Mouse (Mus musculus) limb, embryonic 14.5 days (tissue): ENCODE results near the gene Ski. TPM values are rescaled to one million over a fixed set of nuclear protein-coding genes. Genes with fewer than 3 reads are reported as not detected.

ENCODE experiments used
- ATAC-seq: fragments of 200-750 bp; cut with Nextera tagmentation; 2 replicates; pipeline ENCODE4 v1.8.0; 2017; ENCODE audit warnings: low read depth, moderate number of reproducible peaks, moderate TSS enrichment; ENCODE audit not compliant: low FRiP score
- DNase-seq: peaks from one replicate; pipeline ENCODE4 v3.0.0-alpha.2; 2015; ENCODE audit warnings: low spot score
- H3K27ac ChIP-seq: fragments of 300-500 bp; sonication (generic); replicated peaks from 2 replicates; pipeline ENCODE4 v1.5.1; 2014; ENCODE audit warnings: low read depth, mild to moderate bottlenecking, low read length, moderate library complexity, mixed read lengths
- H3K27me3 ChIP-seq: fragments of 300-500 bp; sonication (generic); 2 replicates; pipeline ENCODE4 v1.6.1; 2014; ENCODE audit warnings: low read length, mixed read lengths; ENCODE audit not compliant: control insufficient read depth, insufficient read depth
- H3K36me3 ChIP-seq: fragments of 300-500 bp; sonication (generic); 2 replicates; pipeline ENCODE4 v1.6.1; 2014; ENCODE audit warnings: mild to moderate bottlenecking, low read length, moderate library complexity, mixed read lengths; ENCODE audit not compliant: control insufficient read depth, insufficient read depth
- H3K4me1 ChIP-seq: fragments of 300-500 bp; sonication (generic); 2 replicates; pipeline ENCODE4 v1.6.1; 2014; ENCODE audit warnings: antibody characterized with exemption, low read length, mixed read lengths; ENCODE audit not compliant: control insufficient read depth, insufficient read depth
- H3K4me2 ChIP-seq: fragments of 300-500 bp; sonication (generic); replicated peaks from 2 replicates; pipeline ENCODE4 v1.6.1; 2014; ENCODE audit warnings: low read depth, mild to moderate bottlenecking, low read length, moderate library complexity; ENCODE audit not compliant: severe bottlenecking
- H3K4me3 ChIP-seq: fragments of 300-500 bp; sonication (generic); replicated peaks from 2 replicates; pipeline ENCODE4 v1.5.1; 2014; ENCODE audit warnings: low read length
- H3K9ac ChIP-seq: fragments of 300-500 bp; sonication (generic); 2 replicates; pipeline ENCODE4 v1.6.1; 2014; ENCODE audit warnings: mild to moderate bottlenecking, low read depth, low read length, moderate library complexity; ENCODE audit not compliant: severe bottlenecking
- H3K9me3 ChIP-seq: fragments of 300-500 bp; sonication (generic); 2 replicates; pipeline ENCODE4 v1.6.1; 2016; ENCODE audit warnings: low read length; ENCODE audit not compliant: control insufficient read depth
- POLR2A ChIP-seq: fragments of 200-500 bp; IDR thresholded peaks from 2 replicates; pipeline ENCODE4 v1.8.0; 2012; ENCODE audit warnings: inconsistent platforms, mild to moderate bottlenecking, moderate library complexity, borderline replicate concordance; ENCODE audit not compliant: insufficient read depth, insufficient read length; ENCODE audit errors: extremely low read depth
- WGBS: fragments of 180-500 bp; shearing (Covaris S2); extraction: QIAGEN DNeasy Blood & Tissue Kit; methylation state at CpG from one replicate; pipeline ENCODE4 v1.1.7; 2014; 5-methylcytosine and 5-hydroxymethylcytosine counted together
- polyA plus RNA-seq, 2 experiments: library from polyadenylated mRNA; depleted of rRNA in 1 of 2; stranded (reverse) in 1 of 2; unstranded in 1 of 2; fragments of >200 nt; fragmentation: Nextera tagmentation in 1 of 2; extraction: Ambion mirVana in 1 of 2; gene quantifications; 2 replicates each; pipeline versions ENCODE4 v1.2.1 to v1.2.3; 2012 to 2014

The Ski gene
- polyA plus RNA-seq, 2 experiments = 44.0 to 88.7 TPM

GRCm38 (mm10) chr4:155162433-155163319, 59.7 kb downstream of the Ski start:
- H3K4me2 ChIP-seq = no peak overlapping the region
- H3K4me1 ChIP-seq = peaks cover 46% of the 10 kb centered on the region
- no peak for TF ChIP-seq POLR2A
- peak overlapping the region; percentile 26; the same call in 1 of the 2 replicates for H3K27ac ChIP-seq
- no peaks in the 10 kb centered on the region for H3K9me3 ChIP-seq
- no peak overlapping the region for H3K9ac ChIP-seq
- no peak overlapping the region for H3K4me3 ChIP-seq
- H3K27me3 ChIP-seq = no peaks in the 10 kb centered on the region
- 52% methylated on average over 7 of the region's 7 CpGs for WGBS
- no peak for ATAC-seq
- no peak for DNase-seq
- peaks cover 30% of the 10 kb centered on the region for H3K36me3 ChIP-seq

- no peak overlapping the region for H3K27ac ChIP-seq
- H3K4me2 ChIP-seq = no peak overlapping the region
- H3K9me3 ChIP-seq = no peaks in the 10 kb centered on the region
- no peak for TF ChIP-seq POLR2A
- H3K27me3 ChIP-seq = no peaks in the 10 kb centered on the region
- peaks cover 32% of the 10 kb centered on the region for H3K4me1 ChIP-seq
- peaks cover 66% of the 10 kb centered on the region for H3K36me3 ChIP-seq
- ATAC-seq (no peak), DNase-seq (no peak)
- no peak overlapping the region for H3K4me3 ChIP-seq
- 65% methylated on average over 8 of the region's 8 CpGs for WGBS
- H3K9ac ChIP-seq = no peak overlapping the region
These were observed 63.9 kb downstream of the Ski start for GRCm38 (mm10) chr4:155158543-155158917.

GRCm38 (mm10) chr4:155157871-155158542, 64.4 kb downstream of the Ski start:
- peaks cover 27% of the 10 kb centered on the region for H3K4me1 ChIP-seq
- H3K9ac ChIP-seq = no peak overlapping the region
- H3K9me3 ChIP-seq = no peaks in the 10 kb centered on the region
- TF ChIP-seq POLR2A = no peak
- ATAC-seq = no peak
- WGBS = 77% methylated on average over 27 of the region's 27 CpGs
- no peak overlapping the region for H3K4me3 ChIP-seq
- H3K27me3 ChIP-seq = no peaks in the 10 kb centered on the region
- DNase-seq = no peak
- H3K36me3 ChIP-seq = peaks cover 71% of the 10 kb centered on the region
- no peak overlapping the region for H3K4me2 ChIP-seq
- H3K27ac ChIP-seq = no peak overlapping the region

- Histone ChIP-seq H3K4me1 (peaks cover 23% of the 10 kb centered on the region), H3K9me3 (no peaks in the 10 kb centered on the region), H3K4me3 (no peak overlapping the region), H3K36me3 (peaks cover 76% of the 10 kb centered on the region), H3K4me2 (no peak overlapping the region), H3K9ac (no peak overlapping the region), H3K27ac (no peak overlapping the region), H3K27me3 (no peaks in the 10 kb centered on the region)
- TF ChIP-seq POLR2A = no peak
- ATAC-seq (no peak), DNase-seq (no peak)
- 97% methylated on average over 17 of the region's 17 CpGs for WGBS
These were observed 65.7 kb downstream of the Ski start for GRCm38 (mm10) chr4:155156734-155157133.

- Histone ChIP-seq H3K4me2 (no peak overlapping the region), H3K27me3 (no peaks in the 10 kb centered on the region), H3K27ac (no peak overlapping the region), H3K4me1 (peaks cover 24% of the 10 kb centered on the region), H3K9ac (no peak overlapping the region), H3K4me3 (no peak overlapping the region), H3K9me3 (no peaks in the 10 kb centered on the region), H3K36me3 (peaks cover 69% of the 10 kb centered on the region)
- DNase-seq (no peak), ATAC-seq (no peak)
- 40% methylated on average over 11 of the region's 11 CpGs for WGBS
- no peak for TF ChIP-seq POLR2A
These were observed 67.4 kb downstream of the Ski start for GRCm38 (mm10) chr4:155154986-155155385.
